Mouse (Mus musculus) adrenal gland, adult 18-20 months (tissue): ENCODE data around the gene Pde8a. TPM values are rescaled to one million over a fixed set of nuclear protein-coding genes. Genes with fewer than 3 reads are reported as not detected.
"Not testable (repeated sequence)": the region's sequence is repeated elsewhere in the genome, so short reads cannot be mapped to it uniquely, and the experiment has no call there.

Experiments
- DNase-seq, 2 experiments: peaks; one replicate each; pipeline ENCODE4 v3.0.0; 2021 to 2022; ENCODE audit warnings: low spot score in 2 of 2
- long read RNA-seq, 2 experiments: library from polyadenylated mRNA; stranded (forward); transcript quantifications; one replicate each; pipeline ENCODE4 v2.0.0; 2021
- total RNA-seq, 2 experiments: library from RNA; stranded (reverse); gene quantifications; 1 replicate in 1 of 2; 2 replicates in 1 of 2; pipeline ENCODE4 v1.2.3; 2021

Gene Pde8a
- 10 to 100 TPM; 30.2 to 40.6 TPM for total RNA-seq
- long read RNA-seq, experiment 1, transcript Pde8a-201 (22 exons, 3,802 nt): major isoform, 22 of 40 reads
- long read RNA-seq, experiment 1, partial matches to known transcripts: 10 of 40 reads
- long read RNA-seq, experiment 1, other reads (novel, unspliced or antisense): 8 of 40 reads
- long read RNA-seq, experiment 2, transcript Pde8a-201 (22 exons, 3,802 nt): major isoform, 6 of 16 reads
- long read RNA-seq, experiment 2, partial matches to known transcripts: 8 of 16 reads
- long read RNA-seq, experiment 2, other reads (novel, unspliced or antisense): 2 of 16 reads

DNA sequence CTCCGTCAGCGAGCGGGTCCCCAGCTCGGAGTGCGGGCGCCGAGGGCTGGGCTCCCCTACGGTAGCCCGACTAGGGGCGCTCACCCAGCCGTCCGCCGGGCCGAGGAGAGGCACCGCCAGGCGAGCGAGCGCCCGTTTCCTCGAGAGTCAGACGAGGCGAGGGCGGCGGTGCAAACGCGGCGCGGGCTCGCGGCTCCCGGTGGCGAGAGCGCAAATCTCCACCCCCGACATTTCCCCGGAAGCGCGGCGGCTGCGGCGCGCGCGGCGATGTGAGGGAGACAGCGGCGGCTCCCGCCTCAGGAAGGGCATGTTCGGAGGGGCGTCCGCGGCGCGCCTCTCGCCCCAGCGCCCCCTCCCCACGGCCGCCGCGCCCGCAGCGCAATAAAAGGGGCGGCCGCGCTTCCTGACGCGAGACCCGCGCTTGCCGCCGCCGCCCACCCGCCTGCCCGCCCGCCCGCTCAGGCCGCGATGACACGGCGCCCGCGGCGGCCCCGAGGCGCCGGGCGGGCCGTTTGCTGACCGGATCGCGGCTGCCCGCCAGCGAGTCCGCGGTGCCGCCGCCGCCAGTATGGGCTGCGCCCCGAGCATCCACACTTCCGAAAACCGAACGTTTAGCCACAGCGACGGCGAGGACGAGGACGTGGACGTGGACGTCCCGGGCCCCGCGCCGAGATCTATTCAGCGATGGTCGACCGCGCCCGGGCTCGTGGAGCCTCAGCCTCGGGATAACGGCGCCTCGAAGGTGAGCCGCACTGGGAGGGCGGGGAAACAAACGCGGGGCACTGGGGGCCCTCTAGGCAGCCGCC lies at the start of gene Pde8a:
Gene Pde8a, plus strand, starts transcription at position 250 of the 806 bp plus-strand sequence.
- peak; percentile 38 to 53 for DNase-seq

DNA sequence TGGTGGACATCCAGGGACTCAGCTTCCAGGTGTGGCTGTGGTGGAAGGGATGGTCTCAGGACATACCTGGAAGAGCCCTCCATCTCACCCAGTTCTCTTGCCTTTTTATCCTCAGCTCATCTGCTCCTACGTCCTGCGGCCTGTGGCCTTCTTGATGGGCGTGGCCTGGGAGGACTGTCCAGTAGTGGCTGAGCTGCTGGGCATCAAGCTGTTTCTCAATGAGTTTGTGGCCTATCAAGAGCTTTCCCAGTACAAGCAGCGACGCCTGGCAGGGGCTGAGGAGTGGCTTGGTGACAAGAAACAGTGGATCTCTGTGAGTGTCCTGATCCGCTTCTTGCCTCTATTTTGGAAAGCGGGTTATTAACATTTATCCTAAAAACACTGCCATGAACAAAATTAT lies 49.0 kb upstream of the Pde8a start:
- no peak for DNase-seq

GRCm38 (mm10) chr7:81167124-81167523 lies 46.3 kb upstream of the Pde8a start:
- no peak for DNase-seq

GRCm38 (mm10) chr7:81169351-81169750 lies 44.0 kb upstream of the Pde8a start:
- DNase-seq: no peak

GRCm38 (mm10) chr7:81173931-81174330 lies 39.5 kb upstream of the Pde8a start:
- DNase-seq: no peak

DNA sequence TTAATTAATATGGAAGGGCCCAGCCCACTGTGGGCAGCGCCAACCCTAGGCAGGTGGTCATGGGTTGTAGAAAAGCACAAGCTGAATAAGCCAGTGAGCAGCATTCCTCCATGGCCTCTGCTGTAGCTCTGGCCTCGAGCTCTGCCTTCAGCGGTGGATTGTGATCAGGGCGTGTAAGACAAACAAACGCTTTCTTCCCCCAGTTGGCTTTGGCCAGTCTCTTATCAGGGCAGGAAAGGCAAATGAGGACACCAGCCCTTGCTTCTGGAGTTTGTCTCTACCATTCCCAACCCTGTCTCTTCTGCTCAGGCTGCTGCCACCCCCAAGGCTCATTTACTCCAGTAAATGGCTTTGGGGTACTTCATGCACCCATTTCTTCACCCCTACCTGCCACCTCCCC lies 38.7 kb upstream of the Pde8a start:
- no peak for DNase-seq

DNA sequence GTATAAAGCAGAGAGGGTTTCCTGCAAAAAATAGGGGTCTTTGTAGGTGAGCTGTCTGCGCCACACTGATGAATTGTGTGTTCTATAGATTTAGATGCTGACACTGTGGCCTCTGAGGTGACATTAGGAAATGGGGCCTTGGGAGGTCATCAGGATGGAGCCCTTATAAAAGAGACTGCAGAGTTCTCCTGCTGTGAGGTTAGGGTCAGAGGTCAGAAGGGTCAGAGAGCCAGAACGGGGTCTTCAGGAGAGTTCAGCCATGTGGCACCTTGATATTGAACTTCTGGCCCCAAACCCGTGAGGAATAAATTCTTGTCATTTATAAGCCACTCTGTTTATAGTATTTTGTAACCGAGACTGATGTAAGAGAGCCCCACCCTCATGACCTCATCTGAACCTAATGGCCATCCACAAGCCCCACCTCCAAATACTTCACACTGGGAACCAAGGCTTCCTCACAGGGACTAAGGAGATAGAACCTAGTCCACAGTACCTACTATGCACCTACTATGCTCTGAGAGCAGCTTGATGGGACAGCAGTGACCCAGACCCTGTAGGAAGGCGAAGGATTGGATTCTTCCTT lies 37.1 kb upstream of the Pde8a start:
- DNase-seq: no peak

DNA sequence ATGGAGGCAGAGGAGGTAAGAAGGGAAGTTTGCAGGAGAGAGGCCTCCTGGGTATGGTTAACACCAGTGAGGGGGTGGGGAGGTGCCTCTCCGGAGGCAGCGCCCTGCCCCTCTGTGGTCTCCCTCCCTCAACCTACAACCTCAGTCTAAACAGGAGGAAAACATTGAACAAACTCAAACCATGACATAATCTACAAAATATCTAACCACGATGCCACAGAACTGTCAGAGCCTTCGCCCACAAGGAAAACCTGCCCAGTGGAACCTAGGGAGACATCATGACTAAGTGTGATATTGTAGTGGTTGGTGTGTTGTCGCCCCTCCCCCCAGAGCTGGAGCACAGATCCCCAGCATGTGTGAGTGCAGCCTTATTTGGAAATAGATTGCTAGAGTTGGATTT lies 33.9 kb upstream of the Pde8a start:
- DNase-seq: no peak

DNA sequence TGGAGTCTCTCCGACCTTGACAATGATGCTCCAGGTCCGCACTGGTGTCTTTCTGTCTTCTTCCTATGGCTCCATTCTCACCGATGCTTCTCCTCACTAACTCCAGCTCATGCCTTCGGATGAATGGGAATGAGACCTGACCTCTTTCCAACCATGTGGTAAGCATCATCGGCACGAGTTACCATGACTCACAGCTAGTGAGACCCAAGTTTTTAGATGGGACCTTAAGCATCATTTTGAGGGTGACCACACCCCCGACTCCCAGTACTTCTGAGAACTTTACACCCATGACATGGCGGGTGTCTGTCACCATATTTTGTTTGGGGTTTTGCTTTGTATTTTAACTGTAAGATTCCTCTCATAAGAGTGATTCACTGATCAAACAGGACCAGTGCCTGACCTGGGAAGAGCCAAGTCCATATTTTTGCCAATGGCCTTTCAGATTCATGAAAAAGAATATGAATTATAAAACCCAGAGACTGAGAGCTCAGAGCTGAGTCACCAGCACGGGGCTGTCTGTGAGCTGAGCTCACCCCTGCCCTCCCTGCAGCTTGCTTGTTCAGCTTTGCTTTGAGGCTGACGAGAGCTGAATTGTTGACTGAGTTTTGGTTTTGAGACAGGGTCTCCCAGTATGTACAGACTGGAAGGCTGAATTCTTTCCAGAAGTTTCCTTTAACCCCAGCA lies 30.8 kb upstream of the Pde8a start:
- no peak for DNase-seq

GRCm38 (mm10) chr7:81183181-81183580 lies 30.2 kb upstream of the Pde8a start:
- no peak for DNase-seq

DNA sequence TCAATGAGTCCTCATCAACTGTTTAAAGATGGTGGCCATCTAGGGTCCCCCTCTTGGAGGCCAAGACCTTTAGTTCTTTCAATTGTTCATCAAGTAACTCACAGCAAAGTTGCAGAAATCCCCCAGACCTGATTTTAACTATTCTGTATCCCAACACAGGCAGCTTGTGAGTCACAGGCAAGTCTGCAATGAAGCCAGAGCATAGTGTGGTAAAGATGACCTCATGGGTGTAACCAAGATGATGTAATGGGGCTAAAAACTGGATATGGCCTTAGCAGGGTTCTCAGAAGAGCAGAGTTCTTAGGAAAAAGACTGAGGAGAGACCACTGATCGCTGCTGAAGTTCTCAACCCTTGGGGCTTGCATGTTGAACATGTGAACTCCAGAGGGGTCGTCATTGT lies 29.3 kb upstream of the Pde8a start:
- DNase-seq: no peak

- DNase-seq: no peak
Observed at GRCm38 (mm10) chr7:81184651-81185050, 28.7 kb upstream of the Pde8a start.

- DNase-seq: not testable (repeated sequence)
Observed at GRCm38 (mm10) chr7:81186036-81186435, 27.4 kb upstream of the Pde8a start.

GRCm38 (mm10) chr7:81189180-81189579 lies 24.2 kb upstream of the Pde8a start:
- DNase-seq: no peak

- no peak for DNase-seq
Observed at GRCm38 (mm10) chr7:81195509-81195908, 17.9 kb upstream of the Pde8a start.

DNA sequence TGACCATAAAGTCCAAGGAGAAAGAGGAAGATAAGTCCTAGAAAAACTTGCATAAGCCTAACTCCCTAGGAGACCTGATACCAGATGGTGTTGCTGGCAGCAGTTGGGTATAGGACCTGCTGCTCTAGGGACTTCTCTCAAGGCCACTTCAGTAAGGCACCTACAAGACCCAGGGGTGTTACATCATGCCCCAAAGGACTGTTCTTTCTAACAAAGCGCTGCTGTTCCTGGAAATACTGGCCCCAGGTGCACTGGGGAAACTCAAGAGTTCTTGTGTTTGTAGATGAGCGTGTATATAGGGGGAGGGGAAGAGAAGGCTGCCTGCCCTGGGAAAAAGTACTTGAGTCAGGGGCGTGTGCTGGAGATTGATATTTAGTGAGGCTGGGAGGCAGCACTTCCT lies 16.6 kb upstream of the Pde8a start:
- DNase-seq: no peak

DNA sequence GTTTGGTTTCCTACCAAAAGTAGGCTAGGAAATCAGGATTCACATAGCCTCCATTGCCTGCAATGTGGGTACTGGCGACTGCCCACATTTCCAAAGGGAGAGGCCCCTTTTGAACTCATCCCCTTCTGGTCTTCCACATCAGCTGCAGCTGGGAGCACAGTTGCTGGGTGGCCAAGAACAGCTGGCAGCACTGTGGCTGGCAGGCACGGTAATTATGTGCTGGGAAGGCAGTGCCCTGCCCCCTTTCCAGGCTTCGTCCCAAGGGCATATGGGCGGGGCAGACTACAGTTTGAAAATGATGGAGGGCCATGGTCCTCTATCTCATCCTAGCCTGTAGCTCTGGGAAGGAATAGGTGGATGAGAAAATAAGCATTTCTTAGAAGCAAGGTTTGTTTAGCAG lies 14.9 kb upstream of the Pde8a start:
- DNase-seq: no peak

DNA sequence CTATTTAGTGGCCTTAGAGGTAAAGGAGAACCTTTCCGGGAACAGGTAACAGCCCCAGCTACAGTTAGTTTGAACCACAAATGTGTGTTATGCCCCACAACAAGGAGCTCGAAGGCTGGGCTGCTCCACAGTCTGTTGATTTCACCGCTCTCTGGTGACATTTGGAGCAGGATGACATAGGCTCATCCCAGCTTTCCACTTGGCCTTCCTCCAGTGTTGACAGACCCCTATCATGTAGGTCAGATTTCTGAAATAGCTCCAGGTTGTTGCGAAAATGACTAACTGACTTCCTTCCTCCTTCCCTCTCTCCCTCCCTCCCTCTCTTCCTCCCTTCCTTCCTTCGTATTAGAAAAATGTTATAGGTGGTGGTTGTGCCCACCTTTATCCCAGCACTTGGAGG lies 14.3 kb upstream of the Pde8a start:
- DNase-seq: no peak

GRCm38 (mm10) chr7:81199757-81200156 lies 13.6 kb upstream of the Pde8a start:
- DNase-seq: no peak

- no peak for DNase-seq
Observed at GRCm38 (mm10) chr7:81202389-81202788, 11.0 kb upstream of the Pde8a start.

- not testable (repeated sequence) for DNase-seq
Observed at GRCm38 (mm10) chr7:81203576-81203975, 9.8 kb upstream of the Pde8a start.

DNA sequence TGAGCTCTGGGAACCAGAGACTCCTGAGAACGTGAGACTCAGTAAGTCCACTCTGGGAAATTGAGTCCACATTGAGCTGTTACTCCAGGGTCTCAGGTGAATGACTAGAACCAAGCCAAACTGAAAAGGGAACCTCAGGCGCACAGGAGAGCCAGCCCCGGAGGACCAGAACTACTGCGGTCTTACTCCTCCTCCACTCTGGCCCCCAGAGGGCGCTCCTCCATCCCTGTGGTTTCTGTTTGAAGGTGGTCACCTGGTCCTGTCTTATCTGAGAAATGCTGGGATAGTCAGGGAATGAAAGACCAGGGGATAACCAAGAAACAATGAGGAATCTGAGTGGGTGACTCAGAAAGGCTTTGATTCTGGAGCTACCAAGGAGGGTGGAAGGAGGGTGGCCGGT lies 4.5 kb upstream of the Pde8a start:
- peak; percentile 76 to 81 for DNase-seq
